Mouse (Mus musculus): ENCODE measurements around the gene Srrm4. TPM values are rescaled to one million over a fixed set of nuclear protein-coding genes. Genes with fewer than 3 reads are reported as not detected.
A peak's percentile ranks its signal among the peaks of the same experiment; 100 is the strongest.

Srrm4 gene
- total and polyA plus RNA-seq, 2 experiments from 2014 or later, result 0.93 to 1.1 TPM

DNA sequence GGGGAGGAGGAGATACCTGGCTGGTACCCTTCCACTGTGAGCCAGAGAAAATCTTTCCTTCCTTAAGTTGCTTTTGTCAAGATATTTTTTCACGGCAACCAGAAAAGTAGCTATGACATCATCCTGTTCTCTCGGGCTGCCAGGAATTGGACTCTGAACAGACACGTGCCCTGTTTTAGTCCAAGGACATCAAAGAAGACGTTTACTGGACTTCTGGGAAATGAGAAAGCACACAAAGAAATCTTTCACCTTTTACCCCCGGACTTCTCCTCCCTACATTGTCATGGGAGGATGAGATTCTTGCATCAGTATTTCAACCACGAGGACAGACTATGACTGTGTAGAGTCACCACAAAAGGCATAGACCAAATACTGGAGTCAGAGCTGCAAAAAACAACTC is 183.7 kb downstream of the Srrm4 start:
- no peak overlapping the region for H3K4me2 ChIP-seq (ENCODE audit: low read depth, low read length)
- H3K27ac ChIP-seq (ENCODE audit: low read depth), result 0 out of 2 replicates have a peak overlapping the region, but pooled peaks have one; percentile 23
- ATAC-seq (ENCODE audit: insufficient read depth, low read depth) (peak; percentile 45), DNase-seq (ENCODE audit: low spot score) (peak; percentile 64)
- H3K4me3 ChIP-seq (ENCODE audit: low read depth, low read length), result no peak overlapping the region
- TF ChIP-seq CTCF (IDR thresholded peaks at IDR 0.05; ENCODE audit: low read depth) (no peak), EP300 (IDR thresholded peaks at IDR 0.05; ENCODE audit: low read depth) (no peak)
- no peak overlapping the region for H3K9ac ChIP-seq (replicated peaks; ENCODE audit: low read depth, low read length)
- 15% methylated on average over 6 of the region's 6 CpGs for WGBS
- peaks cover 6% of the 10 kb centered on the region; the same call in 1 of the 2 replicates for H3K36me3 ChIP-seq (replicated peaks; ENCODE audit: control insufficient read depth, insufficient read depth, low read length)
- peaks cover 18% of the 10 kb centered on the region; the same call in 1 of the 2 replicates for H3K4me1 ChIP-seq (ENCODE audit: control insufficient read depth, insufficient read depth)
- no peaks in the 10 kb centered on the region for H3K9me3 ChIP-seq (replicated peaks; ENCODE audit: control insufficient read depth, low read length)
- no peaks in the 10 kb centered on the region for H3K27me3 ChIP-seq (ENCODE audit: control insufficient read depth, insufficient read depth, low read length)

DNA sequence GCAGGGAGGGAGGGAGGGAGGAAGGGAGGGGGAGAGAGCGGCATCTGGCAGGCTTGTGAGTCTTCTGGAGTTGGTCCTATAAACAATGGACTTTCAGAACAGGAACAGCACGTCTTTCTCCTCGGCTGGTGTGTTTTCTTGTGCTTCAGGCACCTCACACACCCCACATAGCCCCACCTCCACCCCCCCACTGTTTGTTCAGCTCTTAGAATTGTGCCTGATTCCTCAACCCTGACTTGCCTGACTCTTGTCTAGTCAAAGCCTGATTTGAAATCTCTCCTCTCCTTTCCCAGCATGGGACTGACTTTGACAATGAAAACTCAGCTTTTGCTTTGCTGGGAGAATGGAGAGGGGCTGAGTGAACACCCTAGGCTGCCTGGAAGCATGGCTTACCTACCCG is 184.3 kb downstream of the Srrm4 start:
- peak overlapping the region; percentile 23; the same call in 1 of the 2 replicates for H3K27ac ChIP-seq (ENCODE audit: low read depth)
- DNase-seq (ENCODE audit: low spot score), result no peak
- H3K9ac ChIP-seq (replicated peaks; ENCODE audit: low read depth, low read length), result no peak overlapping the region
- WGBS, result 48% methylated on average over 4 of the region's 4 CpGs
- no peak for TF ChIP-seq EP300 (IDR thresholded peaks at IDR 0.05; ENCODE audit: low read depth)
- no peak for TF ChIP-seq CTCF (IDR thresholded peaks at IDR 0.05; ENCODE audit: low read depth)
- peak; percentile 40; the same call in 1 of the 2 replicates for ATAC-seq (ENCODE audit: insufficient read depth, low read depth)
- H3K4me2 ChIP-seq (ENCODE audit: low read depth, low read length), result no peak overlapping the region
- H3K27me3 ChIP-seq (ENCODE audit: control insufficient read depth, insufficient read depth, low read length), result no peaks in the 10 kb centered on the region
- no peaks in the 10 kb centered on the region for H3K9me3 ChIP-seq (replicated peaks; ENCODE audit: control insufficient read depth, low read length)
- H3K4me1 ChIP-seq (ENCODE audit: control insufficient read depth, insufficient read depth), result peaks cover 18% of the 10 kb centered on the region; the same call in 1 of the 2 replicates
- no peak overlapping the region for H3K4me3 ChIP-seq (ENCODE audit: low read depth, low read length)
- peaks cover 6% of the 10 kb centered on the region; the same call in 1 of the 2 replicates for H3K36me3 ChIP-seq (replicated peaks; ENCODE audit: control insufficient read depth, insufficient read depth, low read length)

DNA sequence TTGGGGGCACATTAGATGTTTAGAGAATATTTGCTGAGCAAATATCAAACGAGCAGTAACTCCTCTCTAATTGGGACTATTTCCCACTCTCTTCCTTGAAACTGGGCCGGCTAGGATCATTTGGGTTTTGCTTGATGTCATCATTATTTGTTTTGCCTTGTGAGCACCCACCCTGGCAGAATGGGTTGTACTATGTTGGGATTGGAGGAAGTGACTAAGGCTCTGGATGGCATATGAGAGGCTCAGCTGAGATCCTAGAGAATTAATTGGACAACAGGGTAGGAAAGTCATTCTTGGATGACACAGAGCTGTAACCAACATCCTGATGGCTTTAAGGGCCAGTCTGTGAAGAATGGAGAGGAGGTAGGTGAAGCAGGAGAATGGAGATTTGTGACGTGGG is 185.1 kb downstream of the Srrm4 start:
- DNase-seq (ENCODE audit: low spot score) (no peak), ATAC-seq (ENCODE audit: insufficient read depth, low read depth) (no peak)
- no peak overlapping the region for H3K4me3 ChIP-seq (ENCODE audit: low read depth, low read length)
- TF ChIP-seq EP300 (IDR thresholded peaks at IDR 0.05; ENCODE audit: low read depth), result no peak
- no peak for TF ChIP-seq CTCF (IDR thresholded peaks at IDR 0.05; ENCODE audit: low read depth)
- H3K4me2 ChIP-seq (ENCODE audit: low read depth, low read length), result no peak overlapping the region
- no peaks in the 10 kb centered on the region for H3K9me3 ChIP-seq (replicated peaks; ENCODE audit: control insufficient read depth, low read length)
- no peak overlapping the region for H3K27ac ChIP-seq (ENCODE audit: low read depth)
- no peak overlapping the region for H3K9ac ChIP-seq (replicated peaks; ENCODE audit: low read depth, low read length)
- peaks cover 6% of the 10 kb centered on the region; the same call in 1 of the 2 replicates for H3K36me3 ChIP-seq (replicated peaks; ENCODE audit: control insufficient read depth, insufficient read depth, low read length)
- H3K4me1 ChIP-seq (ENCODE audit: control insufficient read depth, insufficient read depth), result peaks cover 18% of the 10 kb centered on the region; the same call in 1 of the 2 replicates
- H3K27me3 ChIP-seq (ENCODE audit: control insufficient read depth, insufficient read depth, low read length), result no peaks in the 10 kb centered on the region
- WGBS, result 70% methylated on average over 3 of the region's 3 CpGs

- H3K4me2 ChIP-seq (ENCODE audit: low read depth, low read length), result no peak overlapping the region
These were observed 185.7 kb downstream of the Srrm4 start for GRCm38 (mm10) chr5:116405934-116406333.

GRCm38 (mm10) chr5:116404063-116404462 is 187.6 kb downstream of the Srrm4 start:
- Histone ChIP-seq H3K4me2 (ENCODE audit: low read depth, low read length) (no peak overlapping the region), H3K9ac (replicated peaks; ENCODE audit: low read depth, low read length) (no peak overlapping the region), H3K27ac (ENCODE audit: low read depth) (no peak overlapping the region), H3K4me1 (ENCODE audit: control insufficient read depth, insufficient read depth) (0 out of 2 replicates have a peak, but pooled peaks cover 3% of the 10 kb centered on the region), H3K36me3 (replicated peaks; ENCODE audit: control insufficient read depth, insufficient read depth, low read length) (peaks cover 6% of the 10 kb centered on the region; the same call in 1 of the 2 replicates), H3K4me3 (ENCODE audit: low read depth, low read length) (no peak overlapping the region), H3K27me3 (ENCODE audit: control insufficient read depth, insufficient read depth, low read length) (no peaks in the 10 kb centered on the region), H3K9me3 (replicated peaks; ENCODE audit: control insufficient read depth, low read length) (no peaks in the 10 kb centered on the region)
- no peak for DNase-seq (ENCODE audit: low spot score)
- TF ChIP-seq EP300 (IDR thresholded peaks at IDR 0.05; ENCODE audit: low read depth) (no peak), CTCF (IDR thresholded peaks at IDR 0.05; ENCODE audit: low read depth) (no peak)
- no peak for ATAC-seq (ENCODE audit: insufficient read depth, low read depth)
- 88% methylated on average over 2 of the region's 2 CpGs for WGBS

More at GRCm38 (mm10) chr5:116405934-116406333, 185.7 kb downstream of the Srrm4 start:
- WGBS, result 91% methylated on average over 1 of the region's 1 CpGs
- H3K4me1 ChIP-seq (ENCODE audit: control insufficient read depth, insufficient read depth), result peaks cover 16% of the 10 kb centered on the region; the same call in 1 of the 2 replicates
- no peak overlapping the region for H3K27ac ChIP-seq (ENCODE audit: low read depth)
- no peak overlapping the region for H3K4me3 ChIP-seq (ENCODE audit: low read depth, low read length)
- ATAC-seq (ENCODE audit: insufficient read depth, low read depth), result no peak
- TF ChIP-seq CTCF (IDR thresholded peaks at IDR 0.05; ENCODE audit: low read depth), result no peak
- TF ChIP-seq EP300 (IDR thresholded peaks at IDR 0.05; ENCODE audit: low read depth), result no peak
- H3K9me3 ChIP-seq (replicated peaks; ENCODE audit: control insufficient read depth, low read length), result no peaks in the 10 kb centered on the region
- DNase-seq (ENCODE audit: low spot score), result no peak
- no peak overlapping the region for H3K9ac ChIP-seq (replicated peaks; ENCODE audit: low read depth, low read length)
- no peaks in the 10 kb centered on the region for H3K27me3 ChIP-seq (ENCODE audit: control insufficient read depth, insufficient read depth, low read length)
- peaks cover 6% of the 10 kb centered on the region; the same call in 1 of the 2 replicates for H3K36me3 ChIP-seq (replicated peaks; ENCODE audit: control insufficient read depth, insufficient read depth, low read length)

GRCm38 (mm10) chr5:116400801-116401200 is 190.8 kb downstream of the Srrm4 start:
- TF ChIP-seq CTCF (IDR thresholded peaks at IDR 0.05; ENCODE audit: low read depth), result no peak
- no peak for TF ChIP-seq EP300 (IDR thresholded peaks at IDR 0.05; ENCODE audit: low read depth)
- no peaks in the 10 kb centered on the region for H3K27me3 ChIP-seq (ENCODE audit: control insufficient read depth, insufficient read depth, low read length)
- H3K9ac ChIP-seq (replicated peaks; ENCODE audit: low read depth, low read length), result no peak overlapping the region
- no peak overlapping the region for H3K27ac ChIP-seq (ENCODE audit: low read depth)
- H3K4me1 ChIP-seq (ENCODE audit: control insufficient read depth, insufficient read depth), result no peaks in the 10 kb centered on the region
- H3K4me3 ChIP-seq (ENCODE audit: low read depth, low read length), result no peak overlapping the region
- no peak for DNase-seq (ENCODE audit: low spot score)
- 78% methylated on average over 3 of the region's 3 CpGs for WGBS
- H3K9me3 ChIP-seq (replicated peaks; ENCODE audit: control insufficient read depth, low read length), result no peaks in the 10 kb centered on the region
- no peaks in the 10 kb centered on the region for H3K36me3 ChIP-seq (replicated peaks; ENCODE audit: control insufficient read depth, insufficient read depth, low read length)
- ATAC-seq (ENCODE audit: insufficient read depth, low read depth), result no peak
- no peak overlapping the region for H3K4me2 ChIP-seq (ENCODE audit: low read depth, low read length)

All from heart, postnatal 0 days (tissue).